Mouse (Mus musculus) heart, embryonic 15.5 days (tissue): ENCODE measurements around the gene Igfbp3. TPM values are rescaled to one million over a fixed set of nuclear protein-coding genes. Genes with fewer than 3 reads are reported as not detected.

Experiments
- ATAC-seq: fragments of 200-750 bp; cut with Nextera tagmentation; replicated peaks from 2 replicates; pipeline ENCODE4 v1.8.0; 2017; ENCODE audit warnings: low read depth, moderate TSS enrichment; ENCODE audit not compliant: insufficient number of reproducible peaks, insufficient read depth, low FRiP score
- H3K27ac ChIP-seq: fragments of 300-500 bp; sonication (generic); 2 replicates; pipeline ENCODE4 v1.5.1; 2015; ENCODE audit warnings: mild to moderate bottlenecking, inconsistent platforms
- H3K27me3 ChIP-seq: fragments of 300-500 bp; sonication (generic); 2 replicates; pipeline ENCODE4 v1.6.1; 2015; ENCODE audit warnings: inconsistent platforms
- H3K36me3 ChIP-seq: fragments of 300-500 bp; sonication (generic); 2 replicates; pipeline ENCODE4 v1.6.1; 2015; ENCODE audit warnings: mild to moderate bottlenecking, inconsistent platforms
- H3K4me1 ChIP-seq: fragments of 300-500 bp; sonication (generic); replicated peaks from 2 replicates; pipeline ENCODE4 v1.6.1; 2015; ENCODE audit warnings: inconsistent platforms
- H3K4me2 ChIP-seq: fragments of 300-500 bp; sonication (generic); 2 replicates; pipeline ENCODE4 v1.6.1; 2015; ENCODE audit warnings: inconsistent platforms, mild to moderate bottlenecking, moderate library complexity
- H3K4me3 ChIP-seq: fragments of 300-500 bp; sonication (generic); 2 replicates; pipeline ENCODE4 v1.5.1; 2015; ENCODE audit warnings: mild to moderate bottlenecking, inconsistent platforms
- H3K9ac ChIP-seq: fragments of 300-500 bp; sonication (generic); 2 replicates; pipeline ENCODE4 v1.6.1; 2015; ENCODE audit warnings: mild to moderate bottlenecking, inconsistent platforms
- H3K9me3 ChIP-seq: fragments of 300-500 bp; sonication (generic); replicated peaks from 2 replicates; pipeline ENCODE4 v1.6.1; 2016; ENCODE audit warnings: inconsistent platforms
- WGBS: fragments of 180-500 bp; shearing (Covaris S2); methylation state at CpG from one replicate; pipeline ENCODE4 v1.1.7; 2015; ENCODE audit warnings: mixed read lengths; 5-methylcytosine and 5-hydroxymethylcytosine counted together
- polyA plus RNA-seq: library from polyadenylated mRNA; unstranded; fragments of >200 nt; fragmentation: Nextera tagmentation; extraction: Ambion mirVana; gene quantifications from 2 replicates; pipeline ENCODE4 v1.2.1, GENCODE M21; 2015

Gene Igfbp3
- polyA plus RNA-seq, 1 experiment from 2014 or later: 37.8 TPM

- H3K36me3 ChIP-seq: no peaks in the 10 kb centered on the region
- WGBS: 30% methylated on average over 6 of the region's 6 CpGs
- no peak overlapping the region for H3K9ac ChIP-seq
- no peak for ATAC-seq
- H3K9me3 ChIP-seq: no peaks in the 10 kb centered on the region
- no peak overlapping the region for H3K27ac ChIP-seq
- no peaks in the 10 kb centered on the region for H3K27me3 ChIP-seq
- no peak overlapping the region for H3K4me2 ChIP-seq
- H3K4me1 ChIP-seq: peaks cover 8% of the 10 kb centered on the region
- no peak overlapping the region for H3K4me3 ChIP-seq
Observed at GRCm38 (mm10) chr11:7192710-7193109, 21.0 kb downstream of the Igfbp3 start.

- H3K4me2 ChIP-seq: no peak within 1 kb of the TSS
- H3K4me1 ChIP-seq: peaks cover 14% of the 10 kb centered on the region
- whole genome bisulfite sequencing: 82% methylated on average over 13 of the region's 13 CpGs
- no peak within 1 kb of the TSS for H3K27ac ChIP-seq
- no peaks in the 10 kb centered on the region for H3K27me3 ChIP-seq
- H3K9ac ChIP-seq: no peak within 1 kb of the TSS
- H3K4me3 ChIP-seq: no peak within 1 kb of the TSS
- H3K36me3 ChIP-seq: no peaks in the 10 kb centered on the region
- no peak for ATAC-seq
- no peaks in the 10 kb centered on the region for H3K9me3 ChIP-seq
Observed at GRCm38 (mm10) chr11:7188469-7188868, 25.3 kb downstream of the Igfbp3 start, which contains the start of gene Gm11985. TSS of gene Gm11985 (minus strand) at chr11:7188569.

GRCm38 (mm10) chr11:7187472-7187871 is 26.3 kb downstream of the Igfbp3 start:
- 66% methylated on average over 8 of the region's 8 CpGs for WGBS
- H3K27me3 ChIP-seq: no peaks in the 10 kb centered on the region
- no peaks in the 10 kb centered on the region for H3K9me3 ChIP-seq
- no peak overlapping the region for H3K4me3 ChIP-seq
- peaks cover 9% of the 10 kb centered on the region for H3K4me1 ChIP-seq
- H3K9ac ChIP-seq: no peak overlapping the region
- no peak overlapping the region for H3K27ac ChIP-seq
- no peak overlapping the region for H3K4me2 ChIP-seq
- no peaks in the 10 kb centered on the region for H3K36me3 ChIP-seq
- ATAC-seq: no peak

DNA sequence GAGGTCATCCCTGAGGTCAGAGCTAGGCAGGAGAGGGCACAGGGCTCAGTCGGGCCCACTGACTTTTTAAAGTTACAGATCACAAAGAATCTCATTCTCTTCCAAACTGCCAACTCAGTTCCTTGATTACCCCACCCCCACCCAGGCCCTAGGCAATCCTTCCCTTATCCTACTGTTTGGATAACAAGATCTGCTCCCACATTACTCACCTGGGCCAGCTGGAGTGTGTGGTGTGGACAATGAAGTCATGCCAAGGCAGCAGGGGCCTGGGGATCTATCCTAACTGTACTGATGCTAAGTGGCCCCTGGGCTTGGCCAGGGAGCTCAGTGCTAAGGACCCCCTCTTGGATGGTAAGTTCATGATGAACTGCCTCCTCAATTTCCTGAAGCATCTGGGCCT is 29.3 kb downstream of the Igfbp3 start:
- no peak for ATAC-seq
- no peak overlapping the region for H3K4me2 ChIP-seq
- H3K36me3 ChIP-seq: no peaks in the 10 kb centered on the region
- no peak overlapping the region for H3K27ac ChIP-seq
- WGBS: 62% methylated on average over 1 of the region's 1 CpGs
- no peak overlapping the region for H3K4me3 ChIP-seq
- H3K4me1 ChIP-seq: peaks cover 6% of the 10 kb centered on the region; the same call in 1 of the 2 replicates
- H3K9ac ChIP-seq: no peak overlapping the region
- H3K9me3 ChIP-seq: no peaks in the 10 kb centered on the region
- no peaks in the 10 kb centered on the region for H3K27me3 ChIP-seq

DNA sequence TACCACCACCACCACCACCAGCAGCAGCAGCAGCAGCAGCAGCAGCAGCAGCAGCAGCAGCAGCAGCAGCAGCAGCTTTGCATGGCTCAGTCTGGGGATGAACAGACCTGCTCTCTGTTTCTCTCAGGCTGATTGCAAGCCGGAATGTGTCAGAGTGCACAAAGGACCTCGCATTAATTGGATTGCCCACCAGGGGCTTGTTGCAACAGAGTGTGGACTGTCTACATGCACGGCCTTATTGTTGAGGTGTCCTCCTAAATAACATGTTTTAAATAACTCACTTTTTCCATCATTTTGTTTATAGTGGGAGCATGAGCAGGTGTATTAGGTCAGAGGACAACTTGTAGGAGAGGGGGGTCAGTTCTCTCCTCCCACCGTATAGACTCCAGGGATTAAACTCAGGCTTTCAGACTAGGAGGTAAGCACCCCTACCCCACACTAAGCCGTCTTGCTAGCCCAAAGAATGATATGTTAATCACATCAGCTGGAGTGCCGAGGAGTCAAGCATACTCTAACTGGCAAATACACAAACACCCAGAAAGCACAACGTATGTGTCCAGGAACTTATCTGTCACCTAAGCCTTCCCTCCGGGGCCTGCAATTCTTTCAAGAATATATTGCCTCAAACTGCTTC is 31.2 kb downstream of the Igfbp3 start:
- 49% methylated on average over 8 of the region's 8 CpGs for WGBS
- H3K36me3 ChIP-seq: no peaks in the 10 kb centered on the region
- no peak overlapping the region for H3K27ac ChIP-seq
- H3K9ac ChIP-seq: no peak overlapping the region
- no peaks in the 10 kb centered on the region for H3K27me3 ChIP-seq
- H3K4me1 ChIP-seq: peaks cover 6% of the 10 kb centered on the region; the same call in 1 of the 2 replicates
- no peak for ATAC-seq
- no peak overlapping the region for H3K4me3 ChIP-seq
- no peaks in the 10 kb centered on the region for H3K9me3 ChIP-seq
- H3K4me2 ChIP-seq: no peak overlapping the region

- Histone ChIP-seq H3K4me3 (no peak overlapping the region), H3K4me2 (no peak overlapping the region), H3K36me3 (no peaks in the 10 kb centered on the region), H3K27me3 (no peaks in the 10 kb centered on the region), H3K4me1 (no peaks in the 10 kb centered on the region), H3K9me3 (no peaks in the 10 kb centered on the region), H3K9ac (no peak overlapping the region), H3K27ac (no peak overlapping the region)
- WGBS: 70% methylated on average over 2 of the region's 2 CpGs
- ATAC-seq: no peak
Observed at GRCm38 (mm10) chr11:7179276-7179675, 34.4 kb downstream of the Igfbp3 start.

GRCm38 (mm10) chr11:7178724-7179123 is 35.0 kb downstream of the Igfbp3 start:
- H3K4me1 ChIP-seq: no peaks in the 10 kb centered on the region
- ATAC-seq: no peak

GRCm38 (mm10) chr11:7173664-7174063 is 40.1 kb downstream of the Igfbp3 start:
- ATAC-seq: no peak
- H3K36me3 ChIP-seq: no peaks in the 10 kb centered on the region
- H3K9me3 ChIP-seq: no peaks in the 10 kb centered on the region
- H3K27me3 ChIP-seq: no peaks in the 10 kb centered on the region
- no peaks in the 10 kb centered on the region for H3K4me1 ChIP-seq
- H3K9ac ChIP-seq: no peak overlapping the region
- no peak overlapping the region for H3K27ac ChIP-seq
- 80% methylated on average over 6 of the region's 6 CpGs for WGBS
- no peak overlapping the region for H3K4me3 ChIP-seq
- no peak overlapping the region for H3K4me2 ChIP-seq

More at GRCm38 (mm10) chr11:7178724-7179123, 35.0 kb downstream of the Igfbp3 start:
- Histone ChIP-seq H3K9ac (no peak overlapping the region), H3K36me3 (no peaks in the 10 kb centered on the region), H3K9me3 (no peaks in the 10 kb centered on the region), H3K4me2 (no peak overlapping the region), H3K27ac (no peak overlapping the region), H3K4me3 (no peak overlapping the region), H3K27me3 (no peaks in the 10 kb centered on the region)
- WGBS: 46% methylated on average over 4 of the region's 4 CpGs

GRCm38 (mm10) chr11:7169645-7170044 is 44.1 kb downstream of the Igfbp3 start:
- Histone ChIP-seq H3K36me3 (no peaks in the 10 kb centered on the region), H3K4me1 (no peaks in the 10 kb centered on the region), H3K27me3 (no peaks in the 10 kb centered on the region), H3K27ac (no peak overlapping the region), H3K4me2 (no peak overlapping the region), H3K9ac (no peak overlapping the region), H3K9me3 (no peaks in the 10 kb centered on the region), H3K4me3 (no peak overlapping the region)
- no peak for ATAC-seq
- 88% methylated on average over 1 of the region's 1 CpGs for WGBS

DNA sequence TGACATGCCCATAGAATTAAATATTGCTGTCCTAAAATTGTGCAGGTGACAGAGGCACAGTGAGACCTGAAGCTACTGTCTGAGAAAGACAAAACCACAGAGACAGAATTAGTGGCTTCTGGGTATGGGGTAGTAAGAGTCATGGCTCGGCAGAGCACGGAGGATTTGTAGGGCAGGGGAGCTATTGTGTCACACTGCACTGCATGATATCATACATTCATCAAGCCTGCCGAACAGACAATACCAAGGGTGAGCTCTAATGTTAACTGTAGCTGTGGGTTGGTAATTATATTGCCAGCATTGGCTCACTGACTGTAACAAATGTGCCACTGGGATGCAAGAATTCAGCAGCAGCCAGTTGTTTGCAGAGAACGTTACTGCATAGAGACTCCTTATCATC is 49.3 kb downstream of the Igfbp3 start:
- Histone ChIP-seq H3K9ac (no peak overlapping the region), H3K27me3 (no peaks in the 10 kb centered on the region), H3K27ac (no peak overlapping the region), H3K9me3 (no peaks in the 10 kb centered on the region), H3K4me3 (no peak overlapping the region), H3K4me2 (no peak overlapping the region), H3K4me1 (peaks cover 11% of the 10 kb centered on the region), H3K36me3 (no peaks in the 10 kb centered on the region)
- WGBS: 65% methylated on average over 4 of the region's 4 CpGs
- ATAC-seq: no peak

- H3K4me1 ChIP-seq: peaks cover 11% of the 10 kb centered on the region
- no peak overlapping the region for H3K4me3 ChIP-seq
- no peaks in the 10 kb centered on the region for H3K36me3 ChIP-seq
- no peak overlapping the region for H3K4me2 ChIP-seq
- ATAC-seq: no peak
- no peak overlapping the region for H3K9ac ChIP-seq
- WGBS: 74% methylated on average over 8 of the region's 8 CpGs
- H3K27me3 ChIP-seq: no peaks in the 10 kb centered on the region
- no peak overlapping the region for H3K27ac ChIP-seq
- H3K9me3 ChIP-seq: no peaks in the 10 kb centered on the region
Observed at GRCm38 (mm10) chr11:7161502-7162174, 52.1 kb downstream of the Igfbp3 start.

GRCm38 (mm10) chr11:7160637-7161101 is 53.1 kb downstream of the Igfbp3 start:
- H3K9ac ChIP-seq: no peak overlapping the region
- H3K4me2 ChIP-seq: no peak overlapping the region
- WGBS: 48% methylated on average over 4 of the region's 4 CpGs
- H3K36me3 ChIP-seq: no peaks in the 10 kb centered on the region
- H3K27me3 ChIP-seq: no peaks in the 10 kb centered on the region
- H3K9me3 ChIP-seq: no peaks in the 10 kb centered on the region
- peak overlapping the region; percentile 49 for H3K27ac ChIP-seq
- no peak overlapping the region for H3K4me3 ChIP-seq
- peak; percentile 44; the same call in 1 of the 2 replicates for ATAC-seq
- H3K4me1 ChIP-seq: peaks cover 11% of the 10 kb centered on the region
